Mouse (Mus musculus) ES-E14 (cell line): ENCODE measurements around the gene Map2k3. TPM values are rescaled to one million over a fixed set of nuclear protein-coding genes. Genes with fewer than 3 reads are reported as not detected.
"Not testable (repeated sequence)": the region's sequence is repeated elsewhere in the genome, so short reads cannot be mapped to it uniquely, and the experiment has no call there.

Source experiments
- DNase-seq: peaks from one replicate; pipeline ENCODE4 v3.0.0-alpha.2; 2013; ENCODE audit warnings: low read depth, low spot score
- H3K27ac ChIP-seq: 2 replicates; pipeline ENCODE4 v1.5.1; 2012; ENCODE audit warnings: low read depth, mild to moderate bottlenecking, low read length, moderate library complexity, mixed read lengths; ENCODE audit not compliant: poor library complexity, insufficient read depth, severe bottlenecking
- H3K36me3 ChIP-seq: 2 replicates; pipeline ENCODE4 v1.6.1; 2012; ENCODE audit warnings: mild to moderate bottlenecking, low read length, moderate library complexity, mixed read lengths; ENCODE audit not compliant: control insufficient read depth, poor library complexity, insufficient read depth, severe bottlenecking
- H3K4me1 ChIP-seq, 2 experiments: fragments of 150-350 bp in 1 of 2; sonication (generic) in 1 of 2; 2 replicates each; pipeline ENCODE4 v1.6.1; 2012; ENCODE audit warnings: low read length in 2 of 2, mild to moderate bottlenecking in 1 of 2, mixed read lengths in 1 of 2; ENCODE audit not compliant: control insufficient read depth in 2 of 2, insufficient read depth in 2 of 2, poor library complexity in 1 of 2
- H3K4me3 ChIP-seq, 2 experiments: fragments of 150-350 bp in 1 of 2; sonication (generic) in 1 of 2; 2 replicates each; pipeline ENCODE4 v1.5.1; 2012; ENCODE audit warnings: low read length in 2 of 2, low read depth in 1 of 2, mild to moderate bottlenecking in 1 of 2, mixed read lengths in 1 of 2; ENCODE audit not compliant: insufficient read depth in 1 of 2, poor library complexity in 1 of 2, severe bottlenecking in 1 of 2
- H3K9ac ChIP-seq: 2 replicates; pipeline ENCODE4 v1.6.1; 2012; ENCODE audit warnings: low read depth, mild to moderate bottlenecking, low read length, mixed read lengths; ENCODE audit not compliant: poor library complexity, insufficient read depth, severe bottlenecking
- H3K9me3 ChIP-seq: fragments of 150-350 bp; sonication (generic); 2 replicates; pipeline ENCODE4 v1.6.1; 2012; ENCODE audit warnings: low read depth, mild to moderate bottlenecking, low read length; ENCODE audit not compliant: control insufficient read depth, insufficient read depth
- CHD2 ChIP-seq: IDR thresholded peaks from 2 replicates; pipeline ENCODE4 v1.6.1; 2014; ENCODE audit warnings: mild to moderate bottlenecking, low read depth, low read length, inconsistent platforms
- HCFC1 ChIP-seq: IDR thresholded peaks from 2 replicates; pipeline ENCODE4 v1.6.1; 2012; ENCODE audit warnings: low read length, inconsistent platforms, borderline replicate concordance; ENCODE audit not compliant: insufficient read depth
- MAFK ChIP-seq: IDR thresholded peaks from 2 replicates; pipeline ENCODE4 v1.6.1; 2014; ENCODE audit warnings: mild to moderate bottlenecking, low read depth, low read length, inconsistent platforms; ENCODE audit not compliant: insufficient read depth
- ZC3H11A ChIP-seq: IDR thresholded peaks from 2 replicates; pipeline ENCODE4 v1.6.1; 2012; ENCODE audit warnings: low read depth, mild to moderate bottlenecking, inconsistent platforms, low read length, borderline replicate concordance
- ZNF384 ChIP-seq: IDR thresholded peaks from 2 replicates; pipeline ENCODE4 v1.6.1; 2012; ENCODE audit warnings: low read depth, low read length, inconsistent platforms
- in situ Hi-C, 2 experiments: fragments of 600-800 bp; cut with MboI; formaldehyde crosslinking; loops; one replicate each; pipeline ENCODE4 v1.15.1; 2025; ENCODE audit warnings: low sequenced_read_pairs in 2 of 2, inconsistent platforms in 1 of 2; ENCODE audit not compliant: unreplicated experiment in 2 of 2
- total RNA-seq: library from RNA; depleted of rRNA; stranded (reverse); fragments of 300-350 nt; gene quantifications from 2 replicates; pipeline ENCODE4 v1.2.3, GENCODE M21; 2012; rRNA removed

The Map2k3 gene
- 26.9 and 30.3 TPM in 2 replicates for total RNA-seq

GRCm38 (mm10) chr11:60931869-60932481 is at the start of gene Map2k3:
Gene Map2k3, plus strand, starts transcription at chr11:60932033.
- TF ChIP-seq HCFC1 = 0 out of 2 replicates have a peak, but pooled peaks have one; percentile 18
- TF ChIP-seq CHD2 = no peak
- in situ Hi-C loops = no loop called here
- peak; percentile 90 for DNase-seq

GRCm38 (mm10) chr11:60882386-60882785 is 49.4 kb upstream of the Map2k3 start:
- H3K36me3 ChIP-seq = no peaks in the 10 kb centered on the region
- H3K4me3 ChIP-seq = no peak overlapping the region
- TF ChIP-seq HCFC1 (no peak), ZC3H11A (no peak), MAFK (no peak), CHD2 (no peak)
- no peak overlapping the region for H3K27ac ChIP-seq
- no peak for DNase-seq
- no peaks in the 10 kb centered on the region for H3K9me3 ChIP-seq
- in situ Hi-C loops = no loop called here
- peaks cover 3 to 6% of the 10 kb centered on the region in 2 experiments for H3K4me1 ChIP-seq
- H3K9ac ChIP-seq = no peak overlapping the region

More at GRCm38 (mm10) chr11:60931869-60932481, at the start of gene Map2k3:
- Histone ChIP-seq H3K4me1 (peaks cover 3 to 16% of the 10 kb centered on the region in 2 experiments; a peak in 2 of 4 replicates), H3K4me3 (peak within 1 kb of the TSS; percentile 94 to 99), H3K9me3 (no peaks in the 10 kb centered on the region), H3K9ac (peak within 1 kb of the TSS; percentile 91), H3K27ac (no peak within 1 kb of the TSS; the same call in 1 of the 2 replicates), H3K36me3 (peaks cover 7% of the 10 kb centered on the region; the same call in 1 of the 2 replicates)

- H3K27ac ChIP-seq, H3K9ac ChIP-seq, H3K9me3 ChIP-seq, H3K36me3 ChIP-seq, H3K4me3 ChIP-seq, in situ Hi-C loops: not testable (repeated sequence)
- peaks cover 3 to 13% of the 10 kb centered on the region in 2 experiments for H3K4me1 ChIP-seq
- peak; percentile 53 for DNase-seq
Observed at GRCm38 (mm10) chr11:60886986-60887385, 44.8 kb upstream of the Map2k3 start.

- TF ChIP-seq MAFK = no peak
- TF ChIP-seq ZNF384 = no peak
- no peak for TF ChIP-seq ZC3H11A
- no peak for TF ChIP-seq CHD2
- no peak for TF ChIP-seq HCFC1
- H3K4me3 ChIP-seq = no peak overlapping the region
- H3K36me3 ChIP-seq = no peaks in the 10 kb centered on the region
- in situ Hi-C loops = no loop called here
- no peaks in the 10 kb centered on the region for H3K9me3 ChIP-seq
- no peak overlapping the region for H3K9ac ChIP-seq
- H3K4me1 ChIP-seq = peaks cover 3 to 10% of the 10 kb centered on the region in 2 experiments
- no peak overlapping the region for H3K27ac ChIP-seq
- no peak for DNase-seq
Observed at GRCm38 (mm10) chr11:60889861-60890260, 42.0 kb upstream of the Map2k3 start.

- Histone ChIP-seq H3K9me3 (no peaks in the 10 kb centered on the region), H3K9ac (no peak overlapping the region), H3K36me3 (no peaks in the 10 kb centered on the region), H3K27ac (no peak overlapping the region), H3K4me1 (peaks cover 3 to 10% of the 10 kb centered on the region in 2 experiments), H3K4me3 (no peak overlapping the region)
- TF ChIP-seq CHD2 = no peak
- TF ChIP-seq MAFK = no peak
- TF ChIP-seq ZNF384 = no peak
- TF ChIP-seq ZC3H11A = no peak
- no peak for TF ChIP-seq HCFC1
- in situ Hi-C loops = no loop called here
- DNase-seq = no peak
Observed at GRCm38 (mm10) chr11:60890286-60890685, 41.5 kb upstream of the Map2k3 start.
